Mouse (Mus musculus): ENCODE results near the gene Tril. TPM values are rescaled to one million over a fixed set of nuclear protein-coding genes. Genes with fewer than 3 reads are reported as not detected.

The Tril gene
- polyA plus RNA-seq, 1 experiment from 2014 or later = 77.7 TPM

GRCm38 (mm10) chr6:53854226-53854625, 33.6 kb upstream of the Tril start:
- Histone ChIP-seq H3K4me3 (replicated peaks; ENCODE audit: low read depth, low read length) (no peak overlapping the region), H3K9ac (ENCODE audit: low read depth, low read length) (no peak overlapping the region), H3K27ac (no peak overlapping the region), H3K4me2 (ENCODE audit: low read length) (no peak overlapping the region), H3K36me3 (ENCODE audit: insufficient read depth, low read length) (no peaks in the 10 kb centered on the region), H3K4me1 (replicated peaks; ENCODE audit: insufficient read depth, low read length) (no peaks in the 10 kb centered on the region; the same call in 1 of the 2 replicates), H3K27me3 (ENCODE audit: insufficient read depth, low read length) (no peaks in the 10 kb centered on the region), H3K9me3 (replicated peaks; ENCODE audit: low read length) (no peaks in the 10 kb centered on the region)
- DNase-seq (ENCODE audit: low spot score) (no peak), ATAC-seq (replicated peaks; ENCODE audit: low FRiP score, low read depth) (no peak)
- TF ChIP-seq CTCF (IDR thresholded peaks at IDR 0.05; ENCODE audit: low read depth) = no peak
- 55% methylated on average over 2 of the region's 2 CpGs for WGBS

DNA sequence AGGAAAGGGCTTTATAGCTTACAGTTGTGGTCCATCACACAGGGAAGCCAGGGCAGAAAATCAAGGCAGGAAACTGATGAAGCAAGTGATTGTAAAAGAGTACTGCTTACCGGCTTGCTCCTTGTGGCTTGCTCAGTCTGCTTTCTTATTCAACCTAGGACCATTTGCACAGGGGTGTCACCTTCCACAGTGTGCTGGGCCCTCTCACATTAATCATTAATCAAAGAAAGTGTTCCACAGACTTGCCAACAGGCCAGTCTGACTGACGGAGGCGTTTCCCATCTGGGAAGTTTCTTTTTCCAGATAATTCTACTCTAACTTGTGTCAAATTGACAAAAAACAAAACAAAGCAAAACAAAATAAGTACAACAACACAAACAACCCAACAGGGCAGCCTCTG, 32.9 kb upstream of the Tril start:
- WGBS = 28% methylated on average over 3 of the region's 3 CpGs
- no peaks in the 10 kb centered on the region for H3K9me3 ChIP-seq (replicated peaks; ENCODE audit: low read length)
- DNase-seq (ENCODE audit: low spot score) (peak; percentile 27), ATAC-seq (replicated peaks; ENCODE audit: low FRiP score, low read depth) (no peak)
- H3K9ac ChIP-seq (ENCODE audit: low read depth, low read length) = no peak overlapping the region
- no peak overlapping the region for H3K4me3 ChIP-seq (replicated peaks; ENCODE audit: low read depth, low read length)
- H3K4me2 ChIP-seq (ENCODE audit: low read length) = no peak overlapping the region
- no peaks in the 10 kb centered on the region for H3K27me3 ChIP-seq (ENCODE audit: insufficient read depth, low read length)
- no peaks in the 10 kb centered on the region for H3K4me1 ChIP-seq (replicated peaks; ENCODE audit: insufficient read depth, low read length)
- no peaks in the 10 kb centered on the region for H3K36me3 ChIP-seq (ENCODE audit: insufficient read depth, low read length)
- TF ChIP-seq CTCF (IDR thresholded peaks at IDR 0.05; ENCODE audit: low read depth) = no peak
- no peak overlapping the region for H3K27ac ChIP-seq

DNA sequence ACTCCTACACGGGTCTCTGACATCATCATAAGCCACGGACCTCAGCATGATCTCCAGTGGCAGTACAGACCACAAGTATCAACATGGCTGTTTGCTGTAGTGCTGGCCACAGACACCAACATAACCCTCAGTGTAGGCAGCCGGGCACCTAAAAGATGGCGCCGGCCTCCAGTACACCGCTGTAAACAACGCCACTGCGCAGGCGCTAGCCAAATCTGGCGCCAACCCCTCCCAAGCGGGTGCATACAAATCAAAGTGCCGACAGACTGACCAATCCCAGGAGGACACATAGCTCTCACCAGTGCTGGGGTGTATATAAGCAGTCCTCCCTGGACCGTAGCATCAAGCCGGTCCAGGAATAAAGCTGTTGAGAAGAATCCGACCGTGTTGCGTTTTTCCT, 24.0 kb upstream of the Tril start:
- ATAC-seq (replicated peaks; ENCODE audit: low FRiP score, low read depth) = no peak
- no peak overlapping the region for H3K4me3 ChIP-seq (replicated peaks; ENCODE audit: low read depth, low read length)
- no peak for DNase-seq (ENCODE audit: low spot score)
- WGBS = 93% methylated on average over 17 of the region's 17 CpGs
- no peaks in the 10 kb centered on the region for H3K27me3 ChIP-seq (ENCODE audit: insufficient read depth, low read length)
- no peaks in the 10 kb centered on the region for H3K4me1 ChIP-seq (replicated peaks; ENCODE audit: insufficient read depth, low read length)
- TF ChIP-seq CTCF (IDR thresholded peaks at IDR 0.05; ENCODE audit: low read depth) = no peak
- no peaks in the 10 kb centered on the region for H3K9me3 ChIP-seq (replicated peaks; ENCODE audit: low read length)
- no peak overlapping the region for H3K9ac ChIP-seq (ENCODE audit: low read depth, low read length)
- no peak overlapping the region for H3K4me2 ChIP-seq (ENCODE audit: low read length)
- no peak overlapping the region for H3K27ac ChIP-seq
- no peaks in the 10 kb centered on the region for H3K36me3 ChIP-seq (ENCODE audit: insufficient read depth, low read length)

GRCm38 (mm10) chr6:53825213-53825612, 4.6 kb upstream of the Tril start:
- Histone ChIP-seq H3K4me2 (ENCODE audit: low read length) (no peak overlapping the region), H3K9me3 (replicated peaks; ENCODE audit: low read length) (no peaks in the 10 kb centered on the region), H3K27me3 (ENCODE audit: insufficient read depth, low read length) (no peaks in the 10 kb centered on the region), H3K4me1 (replicated peaks; ENCODE audit: insufficient read depth, low read length) (no peaks in the 10 kb centered on the region; the same call in 1 of the 2 replicates), H3K4me3 (replicated peaks; ENCODE audit: low read depth, low read length) (no peak overlapping the region), H3K9ac (ENCODE audit: low read depth, low read length) (no peak overlapping the region), H3K27ac (no peak overlapping the region), H3K36me3 (ENCODE audit: insufficient read depth, low read length) (no peaks in the 10 kb centered on the region)
- 37% methylated on average over 4 of the region's 4 CpGs for WGBS
- no peak for DNase-seq (ENCODE audit: low spot score)
- no peak for TF ChIP-seq CTCF (IDR thresholded peaks at IDR 0.05; ENCODE audit: low read depth)
- ATAC-seq (replicated peaks; ENCODE audit: low FRiP score, low read depth) = no peak

DNA sequence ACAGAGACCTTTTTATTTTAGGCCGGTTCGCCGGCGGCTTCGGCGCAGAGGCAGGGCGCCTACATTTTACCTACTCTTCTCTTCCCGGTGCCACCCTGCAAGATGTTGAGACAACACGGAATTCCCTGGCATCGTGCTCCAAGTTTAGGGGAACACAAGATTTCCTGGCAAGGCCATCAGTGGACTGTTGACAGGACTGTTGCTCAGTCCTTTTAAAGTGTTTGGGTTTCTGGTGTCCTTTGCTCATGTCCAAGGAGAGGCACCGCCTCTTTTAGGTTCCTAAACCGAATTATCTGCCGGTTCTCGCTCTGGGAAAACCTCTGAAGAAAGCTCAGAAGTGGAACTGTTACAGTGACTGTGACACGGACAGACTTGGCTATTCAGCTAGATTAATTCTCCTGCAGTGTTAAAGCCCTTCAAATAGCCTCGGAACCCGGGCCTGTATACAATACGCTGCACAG, 441 bp upstream of the Tril start:
- Histone ChIP-seq H3K27me3 (ENCODE audit: insufficient read depth, low read length) (peaks cover 5% of the 10 kb centered on the region; the same call in 1 of the 2 replicates), H3K4me1 (replicated peaks; ENCODE audit: insufficient read depth, low read length) (peaks cover 20% of the 10 kb centered on the region; the same call in 1 of the 2 replicates), H3K4me3 (replicated peaks; ENCODE audit: low read depth, low read length) (peak overlapping the region; percentile 67), H3K9ac (ENCODE audit: low read depth, low read length) (peak overlapping the region; percentile 89), H3K9me3 (replicated peaks; ENCODE audit: low read length) (no peaks in the 10 kb centered on the region), H3K36me3 (ENCODE audit: insufficient read depth, low read length) (no peaks in the 10 kb centered on the region), H3K27ac (peak overlapping the region; percentile 96), H3K4me2 (ENCODE audit: low read length) (peak overlapping the region; percentile 67)
- TF ChIP-seq CTCF (IDR thresholded peaks at IDR 0.05; ENCODE audit: low read depth) = no peak
- ATAC-seq (replicated peaks; ENCODE audit: low FRiP score, low read depth) = no peak
- DNase-seq (ENCODE audit: low spot score) = peak; percentile 57
- 3% methylated on average over 18 of the region's 18 CpGs for WGBS

GRCm38 (mm10) chr6:53819761-53820485, 707 bp downstream of the Tril start:
- ATAC-seq (replicated peaks; ENCODE audit: low FRiP score, low read depth) (no peak), DNase-seq (ENCODE audit: low spot score) (peak; percentile 40)
- Histone ChIP-seq H3K27me3 (ENCODE audit: insufficient read depth, low read length) (peaks cover 5% of the 10 kb centered on the region; the same call in 1 of the 2 replicates), H3K36me3 (ENCODE audit: insufficient read depth, low read length) (0 out of 2 replicates have a peak, but pooled peaks cover 5% of the 10 kb centered on the region), H3K9ac (ENCODE audit: low read depth, low read length) (peak overlapping the region; percentile 89), H3K4me2 (ENCODE audit: low read length) (peak overlapping the region; percentile 67), H3K9me3 (replicated peaks; ENCODE audit: low read length) (no peaks in the 10 kb centered on the region), H3K4me1 (replicated peaks; ENCODE audit: insufficient read depth, low read length) (peaks cover 20% of the 10 kb centered on the region; the same call in 1 of the 2 replicates), H3K27ac (peak overlapping the region; percentile 96), H3K4me3 (replicated peaks; ENCODE audit: low read depth, low read length) (peak overlapping the region; percentile 67)
- under 1% methylated on average over 64 of the region's 64 CpGs for WGBS
- TF ChIP-seq CTCF (IDR thresholded peaks at IDR 0.05; ENCODE audit: low read depth) = no peak
